Mouse (Mus musculus): ENCODE data around the gene Zfp507.

The Zfp507 gene

DNA sequence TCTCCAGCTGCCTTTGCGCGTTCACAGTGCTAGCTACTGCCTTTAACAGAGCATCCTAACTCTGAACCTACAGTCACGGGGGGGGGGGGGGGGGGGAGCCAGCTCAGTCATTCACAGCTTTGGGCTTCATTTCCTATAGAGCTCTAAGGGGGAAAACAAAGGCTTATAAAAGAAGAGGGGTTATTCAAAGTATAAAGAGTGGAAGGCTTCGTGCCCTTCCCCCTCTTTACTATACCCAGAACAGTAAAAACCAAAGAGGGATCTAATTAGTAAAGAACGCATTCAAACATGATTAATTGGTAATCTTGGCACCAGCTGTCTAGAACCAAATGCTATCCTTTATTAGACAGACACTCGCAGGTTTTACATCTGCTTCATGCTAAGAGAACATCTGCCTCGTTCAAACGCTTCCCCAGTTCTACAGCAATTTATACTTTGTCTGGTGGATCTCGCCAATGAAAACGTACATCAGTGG is 70.2 kb downstream of the Zfp507 start:
- no peak for DNase-seq

DNA sequence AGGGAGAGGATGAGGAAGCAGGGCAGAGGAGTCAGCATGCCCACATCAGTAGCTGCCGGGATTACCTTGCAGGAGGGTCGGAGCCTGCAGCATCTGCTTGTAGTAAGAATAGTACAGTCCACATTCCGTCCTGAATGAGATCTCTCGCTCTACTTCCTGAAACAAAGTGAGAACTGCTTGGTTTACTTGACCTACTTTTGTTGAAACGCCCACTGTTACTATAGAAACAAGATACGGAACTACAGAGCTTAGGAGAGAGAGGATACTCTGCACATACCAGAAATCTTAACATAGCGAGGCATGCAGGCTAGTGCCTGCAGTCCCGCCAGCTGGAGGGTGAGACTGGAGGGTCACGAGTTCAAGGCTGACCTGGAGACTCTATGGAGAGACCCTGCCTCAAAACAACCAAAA is 73.2 kb downstream of the Zfp507 start:
- no peak for DNase-seq

DNA sequence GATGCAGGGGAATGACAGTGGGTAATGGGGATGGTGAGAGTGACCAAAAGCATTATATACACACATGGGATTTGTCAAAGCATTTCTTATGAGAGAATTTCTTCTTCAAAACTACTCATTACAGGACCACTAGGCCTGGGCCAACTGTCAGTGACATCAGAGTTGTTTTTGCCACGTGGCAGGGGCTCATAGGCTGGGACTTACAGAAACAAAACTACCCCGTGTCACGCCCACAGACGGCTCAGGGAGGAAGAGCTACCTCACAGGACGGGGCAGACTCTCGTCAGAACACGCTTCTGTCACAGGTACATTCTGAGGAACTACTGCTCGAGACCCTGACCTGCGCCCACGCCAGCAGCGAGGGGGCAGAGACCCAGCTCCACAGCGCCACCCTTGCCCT is 74.4 kb downstream of the Zfp507 start:
- DNase-seq, result no peak

DNA sequence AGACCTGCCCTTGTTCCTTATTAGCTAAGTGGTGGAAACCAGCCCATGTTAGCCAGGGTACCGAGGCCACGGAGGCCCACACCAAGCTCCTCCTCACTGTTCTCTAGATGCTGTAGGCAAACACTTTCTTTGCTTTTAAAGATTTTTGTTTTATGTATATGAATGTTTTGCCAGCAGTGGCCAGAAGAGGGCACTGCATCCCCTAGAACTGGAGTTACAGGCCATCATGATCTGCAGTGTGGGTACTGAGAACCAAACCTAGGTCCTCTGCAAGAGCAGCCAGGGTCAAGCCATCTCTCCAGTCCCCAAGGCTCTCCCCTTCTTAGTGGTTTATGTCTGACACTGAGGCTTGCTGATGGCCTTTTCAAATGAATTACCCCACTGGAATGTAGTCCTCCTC is 79.8 kb downstream of the Zfp507 start:
- DNase-seq, result no peak
